Mouse (Mus musculus) layer of hippocampus, adult 2 months (tissue): ENCODE results near the gene Arhgap23. TPM values are rescaled to one million over a fixed set of nuclear protein-coding genes. Genes with fewer than 3 reads are reported as not detected.

Experiments used
- DNase-seq, 2 experiments: peaks; one replicate each; pipeline ENCODE4 v3.0.0; 2022; ENCODE audit warnings: low spot score in 2 of 2
- H3K27ac ChIP-seq: fragments of 200-600 bp; 2 replicates; pipeline ENCODE4 v1.8.1; 2022
- H3K4me3 ChIP-seq: fragments of 200-600 bp; 2 replicates; pipeline ENCODE4 v1.8.1; 2022; ENCODE audit warnings: mild to moderate bottlenecking
- CTCF ChIP-seq: fragments of 200-600 bp; conservative IDR thresholded peaks from 2 replicates; pipeline ENCODE4 v1.8.1; 2022; ENCODE audit warnings: antibody characterized with exemption, mild to moderate bottlenecking, moderate library complexity
- long read RNA-seq, 2 experiments: library from polyadenylated mRNA; stranded (forward); transcript quantifications; one replicate each; pipeline ENCODE4 v2.0.0; 2021; ENCODE audit warnings: borderline mapping rate in 2 of 2
- total RNA-seq, 2 experiments: library from RNA; stranded (reverse); gene quantifications; 2 replicates each; pipeline ENCODE4 v1.2.3; 2021

The Arhgap23 gene
- total RNA-seq = 10 to 100 TPM; 66.0 to 74.1 TPM
- long read RNA-seq, experiment 1, full-length matches to known transcripts = 11 of 58 reads
- long read RNA-seq, experiment 1, partial matches to known transcripts = 12 of 58 reads
- long read RNA-seq, experiment 1, other reads (novel, unspliced or antisense) = 35 of 58 reads
- long read RNA-seq, experiment 2, full-length matches to known transcripts = 11 of 61 reads
- long read RNA-seq, experiment 2, partial matches to known transcripts = 9 of 61 reads
- long read RNA-seq, experiment 2, other reads (novel, unspliced or antisense) = 41 of 61 reads

DNA sequence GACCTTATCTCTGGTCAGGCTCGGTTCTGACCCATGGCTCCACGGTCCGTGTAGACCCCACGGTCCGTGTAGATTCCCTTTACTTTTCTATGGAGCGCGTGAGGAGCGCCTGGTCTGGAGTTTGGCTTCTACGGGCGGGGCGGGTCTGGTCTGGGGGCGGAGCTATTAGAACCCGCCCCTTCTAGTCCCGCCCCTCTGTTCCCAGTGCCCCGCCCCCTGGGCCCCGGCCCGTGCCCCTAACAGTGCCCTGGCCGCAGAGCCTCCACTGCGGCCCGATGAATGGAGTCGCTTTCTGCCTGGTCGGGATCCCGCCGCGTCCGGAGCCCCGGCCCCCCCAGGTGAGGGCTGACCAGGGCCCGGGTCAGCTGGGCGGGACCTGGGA, at the start of gene Arhgap23:
Gene Arhgap23 (plus strand): TSS at position 204 of the 382 bp plus-strand sequence.
- DNase-seq = no peak
- no peak for TF ChIP-seq CTCF
- Histone ChIP-seq H3K4me3 (peak within 1 kb of the TSS; percentile 71), H3K27ac (peak within 1 kb of the TSS; percentile 91)

DNA sequence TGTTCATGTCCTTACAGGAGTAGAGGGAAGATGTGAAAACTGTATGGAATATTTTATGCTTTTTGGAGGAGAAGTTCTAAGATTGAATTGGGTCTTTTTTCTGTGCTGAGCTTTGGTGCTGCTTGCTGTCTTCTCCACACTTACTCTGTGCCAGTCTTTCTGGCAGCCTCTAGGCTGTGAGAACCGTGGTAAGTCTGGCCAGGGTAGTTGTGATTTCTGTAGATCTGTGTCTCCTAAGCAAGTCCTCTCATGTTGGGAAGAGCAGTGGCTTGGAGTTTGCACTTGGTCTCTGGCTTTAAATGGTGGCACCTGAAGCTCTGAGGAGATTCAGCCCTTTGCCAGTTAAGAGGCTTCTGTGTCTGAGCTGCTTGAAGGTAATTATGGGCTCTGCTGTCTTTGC, 49.8 kb upstream of the Arhgap23 start:
- Histone ChIP-seq H3K27ac (no peak overlapping the region), H3K4me3 (peak overlapping the region; percentile 41)
- no peak for TF ChIP-seq CTCF
- DNase-seq = no peak

DNA sequence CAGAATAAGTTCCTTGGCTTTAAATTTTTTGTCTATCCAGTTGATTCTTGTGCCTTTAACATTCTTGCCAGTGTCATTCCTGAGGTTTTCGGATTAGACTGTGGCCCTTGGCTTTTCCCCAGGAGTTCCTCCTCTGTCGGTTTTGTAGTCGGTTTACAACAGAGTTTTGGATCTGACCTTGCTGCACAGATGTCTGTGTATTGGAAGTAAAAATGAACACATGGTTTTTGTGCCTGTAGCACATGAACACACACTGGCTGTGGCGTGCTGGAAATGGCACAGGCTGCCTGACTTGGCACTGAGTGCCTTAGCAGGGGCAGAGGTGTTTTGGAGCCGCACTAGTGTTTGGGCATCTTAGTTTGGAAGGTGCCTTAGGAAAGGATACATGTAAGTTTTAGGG, 46.8 kb upstream of the Arhgap23 start:
- H3K4me3 ChIP-seq = no peak overlapping the region; the same call in 1 of the 2 replicates
- no peak for TF ChIP-seq CTCF
- no peak for DNase-seq

DNA sequence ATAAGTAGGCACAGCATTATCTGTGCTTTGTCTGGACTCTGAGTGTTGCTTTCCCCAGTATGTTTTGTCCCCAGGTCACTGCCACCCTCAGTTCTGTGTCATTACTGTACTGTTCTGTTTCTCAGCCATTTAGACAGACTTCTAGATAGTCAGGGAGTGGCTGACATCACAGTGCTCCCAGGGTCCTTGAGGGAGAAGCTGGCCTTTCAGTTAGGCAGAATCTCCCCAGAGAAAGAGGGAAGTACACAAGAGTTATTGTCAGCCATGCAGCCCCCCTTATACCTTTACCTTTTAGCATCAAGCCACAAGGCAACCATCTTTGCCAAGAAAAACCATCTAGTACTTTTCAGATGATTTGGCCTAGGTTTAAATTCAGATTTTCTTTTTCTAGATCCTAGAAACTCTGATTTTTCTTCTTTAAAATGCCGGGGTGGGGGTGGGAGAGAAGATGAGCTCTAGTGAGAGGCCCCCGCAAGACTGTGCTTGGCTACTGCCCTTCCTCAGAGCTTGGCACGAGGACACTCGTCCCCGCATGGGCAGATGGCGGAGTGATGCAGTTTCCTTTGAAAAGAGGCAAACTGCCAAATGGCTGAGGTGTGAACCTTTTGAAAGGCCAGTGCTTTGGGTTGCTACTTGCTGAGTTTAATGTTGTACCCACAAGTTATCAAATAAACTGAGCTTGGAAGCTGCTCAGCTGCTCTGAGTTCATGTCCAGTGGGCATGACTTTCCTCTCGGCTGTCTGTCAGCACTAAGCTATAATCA, 44.8 kb upstream of the Arhgap23 start:
- H3K27ac ChIP-seq = peak overlapping the region; percentile 43; the same call in 1 of the 2 replicates
- H3K4me3 ChIP-seq = no peak overlapping the region
- DNase-seq = peak in 1 of 2 experiments; percentile 36
- TF ChIP-seq CTCF = no peak

More for the DNA sequence above, 46.8 kb upstream of the Arhgap23 start:
- peak overlapping the region; percentile 32; the same call in 1 of the 2 replicates for H3K27ac ChIP-seq

DNA sequence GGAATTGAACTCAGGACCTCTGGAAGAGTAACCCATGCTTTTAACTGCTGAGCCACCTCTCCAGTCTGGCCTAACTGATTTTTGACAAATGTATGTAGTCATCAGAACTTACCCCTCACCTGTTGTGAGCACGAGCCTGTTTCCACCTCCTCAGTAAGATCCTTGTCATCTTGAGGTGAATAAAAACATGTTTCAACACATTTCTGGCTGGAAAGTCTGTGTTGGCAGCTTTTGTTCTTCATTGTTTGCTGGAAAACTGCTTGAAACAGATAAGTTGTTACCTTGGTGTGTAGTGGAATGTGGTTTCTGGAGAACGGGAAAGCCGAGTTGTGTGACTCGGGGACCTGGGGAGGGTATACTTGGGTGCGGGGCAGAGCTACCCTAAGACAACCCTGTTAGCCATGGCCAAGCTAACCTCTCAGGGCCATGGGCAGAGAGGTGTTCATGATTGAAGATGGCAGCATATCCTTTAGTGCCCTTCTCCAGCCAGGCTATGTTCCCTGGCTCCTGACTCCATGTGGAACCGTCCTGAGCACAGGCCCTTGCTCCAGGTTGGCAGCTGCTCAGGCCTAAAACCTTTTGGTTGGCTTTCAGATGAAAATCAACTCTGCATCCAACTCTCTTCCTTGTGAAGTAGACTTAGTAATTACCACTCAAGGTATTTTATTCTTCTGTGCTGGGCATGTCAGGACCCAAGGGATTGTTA, 43.0 kb upstream of the Arhgap23 start:
- Histone ChIP-seq H3K27ac (no peak overlapping the region), H3K4me3 (no peak overlapping the region)
- no peak for DNase-seq
- TF ChIP-seq CTCF = no peak

DNA sequence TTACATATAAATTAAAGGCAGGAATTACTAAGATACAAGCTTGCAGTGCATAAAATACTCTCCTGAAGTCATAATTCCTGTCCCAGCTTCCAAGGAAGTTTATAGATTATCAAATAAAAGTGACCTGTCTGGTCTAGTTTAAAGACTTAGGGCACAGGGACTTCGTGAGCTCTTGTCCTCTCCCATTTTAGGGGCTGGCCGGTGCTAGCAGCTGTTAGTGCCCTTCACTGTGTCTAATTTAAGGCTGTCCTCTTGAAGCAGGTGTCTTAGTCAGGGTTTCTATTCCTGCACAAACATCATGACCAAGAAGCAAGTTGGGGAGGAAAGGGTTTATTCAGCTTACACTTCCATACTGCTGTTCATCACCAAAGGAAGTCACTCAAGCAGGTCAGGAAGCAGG, 41.9 kb upstream of the Arhgap23 start:
- Histone ChIP-seq H3K27ac (no peak overlapping the region), H3K4me3 (no peak overlapping the region)
- DNase-seq = no peak
- no peak for TF ChIP-seq CTCF

DNA sequence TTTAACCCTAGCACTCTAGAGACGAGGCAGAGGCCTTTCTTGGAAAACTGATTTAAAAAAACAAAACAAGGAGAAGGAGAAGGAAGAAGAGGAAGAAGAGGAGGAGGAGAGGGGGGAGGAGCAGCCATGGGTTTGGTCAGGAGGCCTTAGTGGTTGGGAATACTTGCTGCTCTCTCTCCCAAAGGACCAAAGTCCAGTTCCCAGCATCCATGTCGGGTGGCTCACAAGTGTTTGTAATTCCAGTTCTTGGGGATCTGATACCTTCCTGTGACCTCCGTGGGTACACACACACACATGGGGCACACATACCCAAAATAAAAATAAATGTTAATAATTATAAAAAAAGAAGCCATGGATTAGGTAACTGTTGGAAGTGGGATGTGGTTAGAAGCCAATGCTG, 35.3 kb upstream of the Arhgap23 start:
- TF ChIP-seq CTCF = no peak
- Histone ChIP-seq H3K4me3 (no peak overlapping the region), H3K27ac (peak overlapping the region; percentile 54; the same call in 1 of the 2 replicates)
- DNase-seq = no peak

DNA sequence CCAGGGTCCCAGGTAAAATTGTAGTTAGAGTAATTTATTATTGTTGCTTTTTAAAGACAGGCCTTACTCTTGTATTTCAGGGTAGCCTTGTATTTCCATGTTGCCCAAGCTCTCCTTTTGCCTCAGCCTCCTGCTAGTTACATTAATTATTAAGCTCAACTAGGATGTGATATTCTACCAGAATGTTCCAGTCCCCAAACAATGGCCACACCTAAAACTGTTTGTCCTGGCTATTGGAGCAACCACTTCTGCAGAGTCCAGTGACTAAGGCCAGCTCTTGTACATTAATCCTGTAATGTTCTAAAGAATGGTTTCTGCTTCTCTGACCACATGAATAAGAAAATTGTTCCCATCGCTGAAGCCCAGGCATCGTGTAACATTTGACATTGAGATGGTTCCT, 32.3 kb upstream of the Arhgap23 start:
- no peak for DNase-seq
- no peak overlapping the region for H3K4me3 ChIP-seq

DNA sequence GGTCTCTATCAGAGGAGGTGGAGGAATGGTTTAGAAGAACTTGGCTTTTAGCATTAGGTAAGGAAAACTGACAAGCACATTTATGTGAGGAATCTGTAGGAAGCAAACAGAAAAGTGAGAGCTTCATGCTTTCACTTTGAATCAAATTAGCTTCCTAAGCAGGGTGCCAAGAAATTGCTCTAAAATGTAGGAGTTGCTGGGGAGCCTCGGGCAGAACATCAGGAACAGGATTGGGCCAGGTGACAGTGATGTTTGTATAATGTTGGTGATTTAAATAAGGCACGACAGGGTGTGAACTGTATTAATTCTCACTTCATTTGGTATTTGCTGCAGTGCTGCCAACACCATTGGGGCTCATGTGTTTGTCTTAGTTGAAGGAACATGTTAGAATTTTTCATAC, 31.6 kb upstream of the Arhgap23 start:
- H3K27ac ChIP-seq = no peak overlapping the region
- no peak for DNase-seq
- H3K4me3 ChIP-seq = no peak overlapping the region
- no peak for TF ChIP-seq CTCF

More for the DNA sequence above, 32.3 kb upstream of the Arhgap23 start:
- H3K27ac ChIP-seq = no peak overlapping the region
- no peak for TF ChIP-seq CTCF

DNA sequence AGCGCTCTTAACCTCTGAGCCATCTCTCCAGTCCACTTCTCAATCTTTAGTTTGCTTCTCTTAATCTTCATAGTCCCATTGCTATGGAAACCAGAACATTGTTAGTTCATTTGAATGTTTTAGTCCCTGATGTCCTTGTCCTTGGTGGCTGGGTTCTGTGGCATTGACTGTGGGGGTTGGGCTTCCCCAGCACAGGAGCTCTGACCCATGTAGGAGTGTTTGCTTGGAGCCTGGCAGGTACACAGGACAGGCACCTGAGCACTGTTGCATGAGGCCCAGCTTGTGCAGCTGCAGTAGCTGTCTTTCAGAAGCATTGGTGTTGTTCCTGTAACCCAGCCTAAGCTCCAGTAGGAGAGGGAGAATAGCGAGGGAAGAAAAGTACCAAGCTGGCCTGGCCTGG, 27.5 kb upstream of the Arhgap23 start:
- no peak for DNase-seq
- Histone ChIP-seq H3K27ac (no peak overlapping the region), H3K4me3 (no peak overlapping the region)
- TF ChIP-seq CTCF = no peak

DNA sequence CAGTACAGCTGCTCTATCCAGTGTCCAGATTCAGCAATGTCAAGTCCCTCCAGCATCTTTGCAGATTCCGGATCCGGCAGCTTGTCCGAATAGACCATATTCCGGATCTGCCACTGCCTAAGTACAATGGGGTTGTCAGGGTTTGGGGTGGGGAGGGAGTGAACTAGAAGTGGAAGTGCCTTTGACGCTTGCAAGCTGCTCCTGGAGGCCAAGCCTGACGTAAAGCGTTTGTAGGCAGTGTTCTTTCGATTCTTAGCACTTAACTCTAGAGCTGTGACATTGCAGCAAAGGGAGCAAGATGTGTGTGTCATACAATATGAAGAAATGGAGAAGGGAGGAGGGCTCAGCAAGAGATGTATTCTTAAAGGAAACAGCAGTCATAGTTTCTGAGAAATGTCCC, 26.2 kb upstream of the Arhgap23 start:
- Histone ChIP-seq H3K4me3 (no peak overlapping the region), H3K27ac (no peak overlapping the region)
- no peak for TF ChIP-seq CTCF
- DNase-seq = no peak

DNA sequence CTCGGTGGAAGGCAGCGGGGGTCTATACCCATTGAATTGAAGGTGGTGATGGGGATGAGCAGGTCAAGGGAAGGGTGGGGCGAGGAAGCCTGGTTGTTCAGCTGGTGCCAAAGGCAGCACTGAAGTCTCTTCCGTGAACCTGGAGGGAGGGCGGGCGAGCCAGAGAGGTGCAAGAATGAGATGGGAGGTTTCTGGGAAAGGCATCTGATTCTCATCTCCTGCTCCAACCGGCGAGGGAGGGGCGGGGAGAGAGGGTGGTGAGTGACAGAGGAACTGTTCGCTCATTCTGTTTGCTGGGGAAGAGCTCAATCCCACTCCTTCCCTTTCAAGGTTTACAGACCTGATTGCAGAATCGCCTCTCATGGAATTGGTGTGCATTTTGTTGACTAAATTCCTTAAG, 21.7 kb upstream of the Arhgap23 start:
- no peak for DNase-seq
- TF ChIP-seq CTCF = no peak
- H3K4me3 ChIP-seq = no peak overlapping the region
- H3K27ac ChIP-seq = peak overlapping the region; percentile 60; the same call in 1 of the 2 replicates

DNA sequence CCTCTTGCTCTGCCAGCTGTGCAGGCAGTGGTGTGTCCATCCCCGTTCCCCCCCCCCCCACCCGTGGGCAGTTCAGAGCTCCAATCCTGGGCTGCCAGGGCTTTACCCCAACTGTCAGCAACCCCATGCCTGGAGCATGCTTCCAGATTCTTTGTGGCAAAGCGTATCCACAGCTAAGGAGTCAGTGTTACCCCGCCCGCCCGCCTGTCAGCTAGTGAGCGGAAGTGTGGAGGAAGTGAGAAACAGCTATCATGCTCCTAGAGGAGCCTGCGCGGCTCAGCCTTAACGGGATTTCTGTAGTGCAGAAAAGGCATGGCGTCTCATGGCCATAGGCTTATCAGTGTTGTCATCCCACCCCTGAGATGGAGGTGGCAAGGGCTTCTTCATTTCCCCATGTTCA, 21.2 kb upstream of the Arhgap23 start:
- no peak overlapping the region for H3K4me3 ChIP-seq
- H3K27ac ChIP-seq = peak overlapping the region; percentile 60; the same call in 1 of the 2 replicates
- TF ChIP-seq CTCF = no peak
- DNase-seq = peak; percentile 60 to 66
